Mouse (Mus musculus) cerebellum, adult 2 months (tissue): Measurements from ENCODE around the gene Lypd4.

Source experiments
- CTCF ChIP-seq: fragments of 200-500 bp; IDR thresholded peaks from 2 replicates; pipeline ENCODE4 v1.5.1; 2011; ENCODE audit warnings: low read depth, mild to moderate bottlenecking, control low read depth, low read length, moderate library complexity, borderline replicate concordance; ENCODE audit not compliant: insufficient read depth
- POLR2A ChIP-seq: fragments of 200-500 bp; IDR thresholded peaks from 2 replicates; pipeline ENCODE4 v1.6.1; 2011; ENCODE audit warnings: low read length, control low read depth, borderline replicate concordance; ENCODE audit not compliant: insufficient read depth

DNA sequence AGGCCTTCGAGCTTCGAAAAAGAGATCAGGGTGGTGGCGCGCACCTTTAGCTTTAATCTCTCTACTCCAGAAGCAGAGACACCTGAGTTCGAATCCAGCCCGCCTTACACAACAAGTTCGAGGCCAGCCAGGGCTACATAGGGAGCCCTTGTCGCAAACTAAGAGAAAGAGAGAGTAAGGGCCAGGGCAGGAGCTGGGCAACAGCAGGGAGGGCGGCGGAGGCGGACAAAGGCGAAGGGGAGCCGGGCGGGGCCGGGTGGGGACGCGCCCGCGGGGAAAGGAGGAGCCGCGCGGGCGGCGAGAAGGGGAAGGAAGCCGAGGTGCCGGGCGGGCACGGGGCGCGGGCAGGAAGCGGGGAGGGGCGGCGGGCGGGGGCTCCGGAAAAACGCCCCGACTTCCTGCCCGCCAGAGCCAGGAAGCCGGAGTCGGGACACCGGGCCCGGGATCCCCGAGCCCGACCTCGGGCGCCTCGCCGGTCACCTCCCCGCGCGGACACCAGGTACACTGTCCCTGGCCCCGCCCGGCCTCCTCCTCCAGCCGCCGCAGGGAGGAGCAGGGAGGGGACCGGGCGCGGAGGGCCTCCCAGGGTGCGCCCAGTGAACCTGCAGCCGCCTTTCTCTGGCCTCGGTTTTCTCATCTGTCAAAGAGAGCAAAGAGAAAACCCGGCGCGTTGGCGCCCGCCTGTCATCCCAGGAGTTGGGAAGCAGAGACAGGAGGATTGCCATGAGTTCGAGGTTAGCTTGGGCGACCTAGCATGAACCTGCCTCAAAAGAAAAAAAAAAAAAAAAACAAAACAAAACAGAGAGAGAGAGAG, 33.1 kb upstream of the Lypd4 start, which contains the start of gene Arhgef1:
- no peak for TF ChIP-seq POLR2A
- TF ChIP-seq CTCF, result no peak
